Mouse (Mus musculus): ENCODE results near the gene Phc2. TPM values are rescaled to one million over a fixed set of nuclear protein-coding genes. Genes with fewer than 3 reads are reported as not detected.

Gene Phc2
- total RNA-seq, 2 experiments from 2014 or later: 90.7 to 95.1 TPM

- intact Hi-C loops (cut with DNase I): no loop called here
- DNase-seq: no peak
These were observed 80.5 kb downstream of the Phc2 start for GRCm38 (mm10) chr4:128734721-128735671.

- intact Hi-C loops (cut with DNase I): no loop called here
- DNase-seq: no peak
These were observed 82.7 kb downstream of the Phc2 start for GRCm38 (mm10) chr4:128737137-128737589.

- DNase-seq: no peak
- intact Hi-C loops (cut with DNase I): no loop called here
These were observed 83.5 kb downstream of the Phc2 start for GRCm38 (mm10) chr4:128737825-128738610.

GRCm38 (mm10) chr4:128740878-128741277, 86.4 kb downstream of the Phc2 start:
- intact Hi-C loops (cut with DNase I): no loop called here
- no peak for DNase-seq

- intact Hi-C loops (cut with DNase I): no loop called here
- no peak for DNase-seq
These were observed 87.4 kb downstream of the Phc2 start for GRCm38 (mm10) chr4:128741906-128742305.

GRCm38 (mm10) chr4:128742379-128742970, 88.0 kb downstream of the Phc2 start:
- intact Hi-C loops (cut with DNase I): no loop called here
- DNase-seq: no peak

- DNase-seq: no peak
- intact Hi-C loops (cut with DNase I): no loop called here
These were observed 88.6 kb downstream of the Phc2 start for GRCm38 (mm10) chr4:128743031-128743626.

GRCm38 (mm10) chr4:128745160-128745559, 90.7 kb downstream of the Phc2 start:
- no peak for DNase-seq
- intact Hi-C loops (cut with DNase I): no loop called here

GRCm38 (mm10) chr4:128747614-128748270, 93.2 kb downstream of the Phc2 start:
- peak; percentile 53 for DNase-seq
- intact Hi-C loops (cut with DNase I): loop anchor here (2.0 kb wide), 1 partner anchor 37 kb away; no protein-coding TSS in a partner anchor

- intact Hi-C loops (cut with DNase I): no loop called here
- no peak for DNase-seq
These were observed 93.8 kb downstream of the Phc2 start for GRCm38 (mm10) chr4:128748309-128748708.

- intact Hi-C loops (cut with DNase I): no loop called here
- no peak for DNase-seq
These were observed 96.5 kb downstream of the Phc2 start for GRCm38 (mm10) chr4:128751006-128751405.

- intact Hi-C loops (cut with DNase I): no loop called here
- DNase-seq: no peak
These were observed 97.7 kb downstream of the Phc2 start for GRCm38 (mm10) chr4:128752031-128752757.

GRCm38 (mm10) chr4:128753571-128753970, 99.1 kb downstream of the Phc2 start:
- DNase-seq: no peak
- intact Hi-C loops (cut with DNase I): no loop called here

- DNase-seq: no peak
- intact Hi-C loops (cut with DNase I): no loop called here
These were observed 100.6 kb downstream of the Phc2 start, which contains the start of gene A3galt2 for GRCm38 (mm10) chr4:128755064-128755463. Gene A3galt2 (plus strand): TSS chr4:128755364.

GRCm38 (mm10) chr4:128755900-128756299, 101.4 kb downstream of the Phc2 start:
- no peak for DNase-seq
- intact Hi-C loops (cut with DNase I): no loop called here

GRCm38 (mm10) chr4:128759214-128759613, 104.7 kb downstream of the Phc2 start:
- intact Hi-C loops (cut with DNase I): no loop called here
- no peak for DNase-seq

- intact Hi-C loops (cut with DNase I): no loop called here
- no peak for DNase-seq
These were observed 105.5 kb downstream of the Phc2 start for GRCm38 (mm10) chr4:128760029-128760428.

GRCm38 (mm10) chr4:128766929-128767328, 112.4 kb downstream of the Phc2 start:
- intact Hi-C loops (cut with DNase I): no loop called here
- DNase-seq: peak; percentile 37

GRCm38 (mm10) chr4:128768120-128768519, 113.6 kb downstream of the Phc2 start:
- DNase-seq: no peak
- intact Hi-C loops (cut with DNase I): no loop called here
